Mouse (Mus musculus) C2C12 (cell line): Measurements from ENCODE around the gene Vstm2a.

Experiments
- CTCF ChIP-seq: IDR thresholded peaks from one replicate; pipeline ENCODE4 v1.5.1; 2011; ENCODE audit not compliant: control insufficient read depth, insufficient read depth, insufficient read length
- MYOD1 ChIP-seq: IDR thresholded peaks from one replicate; pipeline ENCODE4 v1.6.1; 2011; ENCODE audit warnings: low read depth; ENCODE audit not compliant: control insufficient read depth, insufficient read length
- USF1 ChIP-seq: IDR thresholded peaks from one replicate; pipeline ENCODE4 v1.6.1; 2011; ENCODE audit warnings: low read depth, mild to moderate bottlenecking, control low read depth, moderate library complexity

DNA sequence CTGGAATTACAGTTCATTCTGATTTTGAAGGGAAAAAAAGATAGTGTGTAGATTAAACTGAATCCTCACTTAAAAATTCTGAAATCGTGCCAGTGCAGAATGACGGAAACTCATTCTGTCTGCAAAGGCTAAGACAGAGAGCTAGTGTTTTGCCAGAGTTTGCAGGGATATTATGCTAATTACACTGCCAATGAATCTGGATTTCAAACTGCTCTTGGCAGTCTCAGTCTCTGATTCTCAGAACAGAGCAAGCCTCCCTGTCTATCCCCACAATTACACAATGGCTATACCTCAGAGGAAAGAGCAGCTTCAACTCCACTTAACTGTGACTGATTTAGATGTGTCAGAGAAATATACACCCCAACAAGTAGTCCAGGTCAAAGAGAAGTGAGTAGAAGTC lies 43.2 kb downstream of the Vstm2a start:
- TF ChIP-seq CTCF (no peak), USF1 (no peak), MYOD1 (no peak)
